Comparison of ENCODE assay signal across 9 mouse cellular contexts in genomic region chr4:117830124-117830551, GRCm38 (mm10). TPM values are rescaled to one million over a fixed set of nuclear protein-coding genes. Genes with fewer than 3 reads are reported as not detected.
DNase-seq lines count a peak whose midpoint lies in the region; ATAC-seq lines count a peak whose summit lies in the region.
"Had no signal": no experiment of that assay in that cellular context is flagged by ENCODE, and none has a peak within 500 bp of the region (broad histone marks: within the 10 kb centered on the region; RNA-seq: fewer than 3 reads in every experiment).

No protein-coding gene starts in this region.

- H3K4me3 ChIP-seq in neural tube, embryonic 12.5 days, result no peak overlapping the region
- H3K4me3 ChIP-seq in intestine, embryonic 14.5 days (ENCODE audit: low read depth, low read length), result no peak overlapping the region
- H3K4me3 ChIP-seq in liver, embryonic 15.5 days (replicated peaks), result peak overlapping the region; percentile 50
- H3K4me3 ChIP-seq in neural tube, embryonic 15.5 days (replicated peaks), result no peak overlapping the region

- no peaks in the 10 kb centered on the region for H3K9me3 ChIP-seq in neural tube, embryonic 12.5 days
- no peaks in the 10 kb centered on the region for H3K9me3 ChIP-seq in intestine, embryonic 14.5 days (ENCODE audit: control insufficient read depth, low read length)
- H3K9me3 ChIP-seq in liver, embryonic 15.5 days (replicated peaks), result no peaks in the 10 kb centered on the region
- H3K9me3 ChIP-seq in neural tube, embryonic 15.5 days (replicated peaks), result no peaks in the 10 kb centered on the region

- H3K9ac ChIP-seq in neural tube, embryonic 12.5 days, result no peak overlapping the region
- no peak overlapping the region; the same call in 1 of the 2 replicates for H3K9ac ChIP-seq in intestine, embryonic 14.5 days (ENCODE audit: low read length)
- peak overlapping the region; percentile 75 for H3K9ac ChIP-seq in liver, embryonic 15.5 days
- no peak overlapping the region for H3K9ac ChIP-seq in neural tube, embryonic 15.5 days (replicated peaks)

- peaks cover 13% of the 10 kb centered on the region; the same call in 1 of the 2 replicates for H3K27me3 ChIP-seq in neural tube, embryonic 12.5 days (replicated peaks)
- no peaks in the 10 kb centered on the region for H3K27me3 ChIP-seq in intestine, embryonic 14.5 days (replicated peaks; ENCODE audit: control insufficient read depth, insufficient read depth, low read length)
- peaks cover 42% of the 10 kb centered on the region for H3K27me3 ChIP-seq in liver, embryonic 15.5 days
- H3K27me3 ChIP-seq in neural tube, embryonic 15.5 days (replicated peaks), result 0 out of 2 replicates have a peak, but pooled peaks cover 14% of the 10 kb centered on the region

- no peak for DNase-seq in neural tube, embryonic 10.5 days (ENCODE audit: extremely low spot score, low spot score)
- peak; percentile 48 to 75 for DNase-seq in gastrocnemius, postnatal 4 days (ENCODE audit: low spot score in 2 of 2)
- peak; percentile 73 for DNase-seq in intestine, embryonic 14.5 days (ENCODE audit: low spot score)
- no peak for DNase-seq in layer of hippocampus, adult 18-20 months (ENCODE audit: low spot score in 2 of 2)
- no peak for DNase-seq in frontal cortex, postnatal 10 days (ENCODE audit: low spot score in 2 of 2)

- peak overlapping the region; percentile 32 for H3K4me2 ChIP-seq in neural tube, embryonic 12.5 days (replicated peaks)
- H3K4me2 ChIP-seq in intestine, embryonic 14.5 days (ENCODE audit: low read length), result peak overlapping the region; percentile 9
- peak overlapping the region; percentile 77 for H3K4me2 ChIP-seq in liver, embryonic 15.5 days
- H3K4me2 ChIP-seq in neural tube, embryonic 15.5 days, result peak overlapping the region; percentile 11; the same call in 1 of the 2 replicates

- H3K36me3 ChIP-seq in neural tube, embryonic 12.5 days, result no peaks in the 10 kb centered on the region
- H3K36me3 ChIP-seq in intestine, embryonic 14.5 days (ENCODE audit: control insufficient read depth, insufficient read depth, low read length), result no peaks in the 10 kb centered on the region
- no peaks in the 10 kb centered on the region for H3K36me3 ChIP-seq in liver, embryonic 15.5 days (replicated peaks)
- H3K36me3 ChIP-seq in neural tube, embryonic 15.5 days, result no peaks in the 10 kb centered on the region

- peaks cover 16% of the 10 kb centered on the region for H3K4me1 ChIP-seq in neural tube, embryonic 12.5 days
- H3K4me1 ChIP-seq in intestine, embryonic 14.5 days (replicated peaks; ENCODE audit: control insufficient read depth, insufficient read depth, low read length), result peaks cover 18% of the 10 kb centered on the region
- H3K4me1 ChIP-seq in liver, embryonic 15.5 days (replicated peaks), result peaks cover 68% of the 10 kb centered on the region
- H3K4me1 ChIP-seq in neural tube, embryonic 15.5 days, result peaks cover 22% of the 10 kb centered on the region

- H3K27ac ChIP-seq in neural tube, embryonic 12.5 days, result no peak overlapping the region
- H3K27ac ChIP-seq in intestine, embryonic 14.5 days (ENCODE audit: low read depth), result no peak overlapping the region
- H3K27ac ChIP-seq in liver, embryonic 15.5 days (replicated peaks), result peak overlapping the region; percentile 99
- no peak overlapping the region for H3K27ac ChIP-seq in neural tube, embryonic 15.5 days (replicated peaks)

- WGBS in neural tube, embryonic 12.5 days, result 18% methylated on average over 5 of the region's 5 CpGs
- 6% methylated on average over 5 of the region's 5 CpGs for WGBS in intestine, embryonic 14.5 days
- under 1% methylated on average over 5 of the region's 5 CpGs for WGBS in liver, embryonic 15.5 days (ENCODE audit: insufficient replicate concordance)
- 21% methylated on average over 5 of the region's 5 CpGs for WGBS in neural tube, embryonic 15.5 days

- no peak for ATAC-seq in neural tube, embryonic 12.5 days (ENCODE audit: low FRiP score, low read depth)
- ATAC-seq in intestine, embryonic 14.5 days (replicated peaks; ENCODE audit: low FRiP score, low TSS enrichment, low read depth), result peak; percentile 51; the same call in 1 of the 2 replicates
- peak; percentile 89 for ATAC-seq in liver, embryonic 15.5 days (ENCODE audit: insufficient read depth)
- ATAC-seq in neural tube, embryonic 15.5 days (ENCODE audit: low FRiP score), result no peak
- ATAC-seq: Patski had no signal

RNA-seq across cellular contexts. Expression of gene Slc6a9, which starts 4.2 kb away (rescaled TPM):
- 16.6 and 17.3 TPM in 2 replicates for polyA plus RNA-seq in neural tube, embryonic 12.5 days (2016; fragmentation: Nextera tagmentation; extraction: Ambion mirVana)
- 1 to 10 TPM; 6.1 to 6.9 TPM for total RNA-seq in gastrocnemius, postnatal 4 days (2021)
- polyA plus RNA-seq in intestine, embryonic 14.5 days (2014; fragmentation: Nextera tagmentation; extraction: Ambion mirVana), result 9.5 and 11.7 TPM in 2 replicates
- 56.1 and 56.4 TPM in 2 replicates for polyA plus RNA-seq in liver, embryonic 15.5 days (2015; fragmentation: Nextera tagmentation; extraction: Ambion mirVana)
- 51.5 and 52.5 TPM in 2 replicates for polyA plus RNA-seq in neural tube, embryonic 15.5 days (2015; fragmentation: Nextera tagmentation; extraction: Ambion mirVana)
- 10 to 100 TPM; 35.3 to 37.4 TPM for total RNA-seq in layer of hippocampus, adult 18-20 months (2021)

RNA-seq across cellular contexts. Expression of gene Ccdc24, which starts 42.2 kb away (rescaled TPM):
- 1.4 and 2.7 TPM in 2 replicates for polyA plus RNA-seq in neural tube, embryonic 12.5 days (2016; fragmentation: Nextera tagmentation; extraction: Ambion mirVana)
- under 1 TPM; 0.59 to 0.91 TPM for total RNA-seq in gastrocnemius, postnatal 4 days (2021)
- 1.1 and 1.9 TPM in 2 replicates for polyA plus RNA-seq in intestine, embryonic 14.5 days (2014; fragmentation: Nextera tagmentation; extraction: Ambion mirVana)
- 1.2 TPM in 2 replicates for polyA plus RNA-seq in liver, embryonic 15.5 days (2015; fragmentation: Nextera tagmentation; extraction: Ambion mirVana)
- polyA plus RNA-seq in neural tube, embryonic 15.5 days (2015; fragmentation: Nextera tagmentation; extraction: Ambion mirVana), result 1.4 and 1.6 TPM in 2 replicates
- under 1 TPM; 0.28 to 0.72 TPM for total RNA-seq in layer of hippocampus, adult 18-20 months (2021)

RNA-seq across cellular contexts. Expression of gene B4galt2, which starts 53.1 kb away (rescaled TPM):
- polyA plus RNA-seq in neural tube, embryonic 12.5 days (2016; fragmentation: Nextera tagmentation; extraction: Ambion mirVana), result 44.5 and 46.9 TPM in 2 replicates
- total RNA-seq in gastrocnemius, postnatal 4 days (2021), result 10 to 100 TPM; 25.7 to 27.4 TPM
- polyA plus RNA-seq in intestine, embryonic 14.5 days (2014; fragmentation: Nextera tagmentation; extraction: Ambion mirVana), result 26.3 and 30.6 TPM in 2 replicates
- 1.0 and 1.4 TPM in 2 replicates for polyA plus RNA-seq in liver, embryonic 15.5 days (2015; fragmentation: Nextera tagmentation; extraction: Ambion mirVana)
- 49.6 and 58.6 TPM in 2 replicates for polyA plus RNA-seq in neural tube, embryonic 15.5 days (2015; fragmentation: Nextera tagmentation; extraction: Ambion mirVana)
- total RNA-seq in layer of hippocampus, adult 18-20 months (2021), result 10 to 100 TPM; 60.4 to 65.2 TPM

RNA-seq across cellular contexts. Expression of gene Atp6v0b, which starts 57.0 kb away (rescaled TPM):
- polyA plus RNA-seq in neural tube, embryonic 12.5 days (2016; fragmentation: Nextera tagmentation; extraction: Ambion mirVana), result 308 and 323 TPM in 2 replicates
- 10 to 100 TPM; 67.0 to 70.8 TPM for total RNA-seq in gastrocnemius, postnatal 4 days (2021)
- polyA plus RNA-seq in intestine, embryonic 14.5 days (2014; fragmentation: Nextera tagmentation; extraction: Ambion mirVana), result 213 and 219 TPM in 2 replicates
- polyA plus RNA-seq in liver, embryonic 15.5 days (2015; fragmentation: Nextera tagmentation; extraction: Ambion mirVana), result 168 and 195 TPM in 2 replicates
- polyA plus RNA-seq in neural tube, embryonic 15.5 days (2015; fragmentation: Nextera tagmentation; extraction: Ambion mirVana), result 544 and 626 TPM in 2 replicates
- 100 to 1,000 TPM; 398 to 399 TPM for total RNA-seq in layer of hippocampus, adult 18-20 months (2021)

Comparison
In these comparisons a context has a peak if more than half of its experiments do, and no peak if none do; other contexts are left out.
1. ATAC-seq: peak in intestine, embryonic 14.5 days (single experiment) and liver, embryonic 15.5 days (single experiment); none in neural tube, embryonic 12.5 days (single experiment) and neural tube, embryonic 15.5 days (single experiment).
2. H3K4me2 ChIP-seq: peak in every context shown above with its lines; median percentile 77 in liver, embryonic 15.5 days; 32 in neural tube, embryonic 12.5 days; 11 in neural tube, embryonic 15.5 days; 9 in intestine, embryonic 14.5 days.
3. DNase-seq: peak in gastrocnemius, postnatal 4 days (2 of 2) and intestine, embryonic 14.5 days (single experiment); none in neural tube, embryonic 10.5 days (single experiment), layer of hippocampus, adult 18-20 months (0 of 2) and frontal cortex, postnatal 10 days (0 of 2).
4. RNA of gene B4galt2, which starts 53.1 kb away (polyA plus RNA-seq): 49.6 to 58.6 TPM in neural tube, embryonic 15.5 days, 44.5 to 46.9 TPM in neural tube, embryonic 12.5 days and 26.3 to 30.6 TPM in intestine, embryonic 14.5 days; 1.0 to 1.4 TPM in liver, embryonic 15.5 days; every median in the first group is over 10 times any median in the second.